Mouse (Mus musculus): Measurements from ENCODE around the gene Blvrb.

GRCm38 (mm10) chr7:27455273-27455672, 7.5 kb downstream of the Blvrb start:
- TF ChIP-seq POLR2A (IDR thresholded peaks at IDR 0.05; ENCODE audit: insufficient read depth, low read depth, low read length) (no peak), CTCF (IDR thresholded peaks at IDR 0.05) (no peak)

Measured in heart, adult 2 months (tissue).